Mouse (Mus musculus): Measurements from ENCODE around the gene Arl10.

GRCm38 (mm10) chr13:54527140-54527539 is 47.7 kb upstream of the Arl10 start:
- TF ChIP-seq POLR2A (IDR thresholded peaks at IDR 0.05; ENCODE audit: borderline replicate concordance, insufficient read depth, low read length) = no peak
- no peak for TF ChIP-seq CTCF (IDR thresholded peaks at IDR 0.05; ENCODE audit: borderline replicate concordance, insufficient read depth, low read depth, low read length)

Data from cerebellum, adult 2 months (tissue).